Mouse (Mus musculus) heart, adult 2 months (tissue): ENCODE measurements at regions not wholly inside any gene's neighbourhood (a gene's known extent, or its start where the extent isn't known, plus 50 kb on each side); places are given as distances from the start of the nearest gene placed in this dataset.

Experiments
- CTCF ChIP-seq: fragments of 200-600 bp; IDR thresholded peaks from 2 replicates; pipeline ENCODE4 v1.8.1; 2022; ENCODE audit warnings: antibody characterized with exemption, mild to moderate bottlenecking, moderate library complexity
- EP300 ChIP-seq: fragments of 200-500 bp; IDR thresholded peaks from 2 replicates; pipeline ENCODE4 v1.6.1; 2011; ENCODE audit warnings: low read depth, low read length, control low read depth; ENCODE audit not compliant: insufficient read depth
- POLR2A ChIP-seq: fragments of 200-500 bp; IDR thresholded peaks from 2 replicates; pipeline ENCODE4 v1.6.1; 2011; ENCODE audit warnings: mild to moderate bottlenecking, low read depth, low read length, control low read depth; ENCODE audit not compliant: insufficient read depth

DNA sequence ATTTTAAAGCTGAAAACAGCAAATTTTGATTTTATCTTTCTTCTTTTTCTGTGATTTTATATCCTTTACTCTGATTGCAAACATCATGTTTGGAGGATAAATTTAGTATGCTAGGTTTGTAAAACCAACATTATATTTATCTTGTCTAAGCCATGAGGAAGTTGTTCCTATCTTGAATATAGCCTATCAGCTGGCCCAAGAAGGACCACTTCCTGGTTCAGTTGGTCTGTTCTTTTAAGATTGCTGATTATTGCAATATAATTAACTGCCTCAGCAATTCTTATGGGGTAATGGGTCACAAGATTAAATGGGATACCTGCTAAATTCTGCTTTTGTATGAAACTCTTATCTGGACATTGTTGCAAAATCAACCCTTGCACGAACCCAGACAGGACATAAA is 165.5 kb downstream of the Rfx6 start:
- TF ChIP-seq CTCF, result no peak
- no peak for TF ChIP-seq POLR2A
- no peak for TF ChIP-seq EP300
